Mouse (Mus musculus): Measurements from ENCODE around the gene Nav1. TPM values are rescaled to one million over a fixed set of nuclear protein-coding genes. Genes with fewer than 3 reads are reported as not detected.

The Nav1 gene
- total and polyA plus RNA-seq, 2 experiments: 0.83 to 1.8 TPM

DNA sequence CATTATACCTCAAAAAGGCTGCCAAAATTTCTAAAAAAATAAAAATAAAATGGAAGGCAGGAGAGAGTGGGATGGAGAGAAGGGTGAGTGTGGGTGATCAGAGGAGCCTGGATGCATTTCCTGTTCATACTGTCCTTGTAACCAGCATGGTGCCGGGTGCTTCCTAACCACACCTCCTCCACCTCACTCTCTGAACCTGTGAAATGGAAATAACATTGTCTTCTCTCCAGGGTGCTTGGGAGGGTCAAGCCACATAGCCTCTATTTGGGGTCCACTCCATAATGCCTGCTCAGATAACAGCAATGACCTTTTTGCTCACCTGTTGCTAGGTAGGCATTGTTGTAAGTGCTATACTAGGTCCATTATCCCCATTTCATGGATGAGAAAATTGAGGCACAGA, 32.0 kb upstream of the Nav1 start:
- no peak overlapping the region for H3K27ac ChIP-seq (replicated peaks; ENCODE audit: insufficient read depth, low read depth, low read length)
- H3K9ac ChIP-seq (ENCODE audit: low read depth, low read length): no peak overlapping the region
- H3K27me3 ChIP-seq (ENCODE audit: control insufficient read depth, insufficient read depth, low read length): no peaks in the 10 kb centered on the region
- 89% methylated on average over 1 of the region's 1 CpGs for WGBS
- H3K36me3 ChIP-seq (ENCODE audit: control insufficient read depth, insufficient read depth, low read length): no peaks in the 10 kb centered on the region
- no peak for DNase-seq (ENCODE audit: extremely low read depth, low read depth, low spot score)
- no peaks in the 10 kb centered on the region for H3K79me2 ChIP-seq (ENCODE audit: control insufficient read depth, insufficient read depth, low read length)
- H3K4me1 ChIP-seq (ENCODE audit: control insufficient read depth, insufficient read depth, low read length): peaks cover 3% of the 10 kb centered on the region; the same call in 1 of the 2 replicates
- no peak for TF ChIP-seq CTCF (IDR thresholded peaks at IDR 0.05; ENCODE audit: low read depth, low read length)
- no peak for TF ChIP-seq POLR2A (IDR thresholded peaks at IDR 0.05; ENCODE audit: extremely low read depth, insufficient read depth, low read length)
- no peak overlapping the region for H3K4me3 ChIP-seq (ENCODE audit: insufficient read depth, low read depth, low read length)

DNA sequence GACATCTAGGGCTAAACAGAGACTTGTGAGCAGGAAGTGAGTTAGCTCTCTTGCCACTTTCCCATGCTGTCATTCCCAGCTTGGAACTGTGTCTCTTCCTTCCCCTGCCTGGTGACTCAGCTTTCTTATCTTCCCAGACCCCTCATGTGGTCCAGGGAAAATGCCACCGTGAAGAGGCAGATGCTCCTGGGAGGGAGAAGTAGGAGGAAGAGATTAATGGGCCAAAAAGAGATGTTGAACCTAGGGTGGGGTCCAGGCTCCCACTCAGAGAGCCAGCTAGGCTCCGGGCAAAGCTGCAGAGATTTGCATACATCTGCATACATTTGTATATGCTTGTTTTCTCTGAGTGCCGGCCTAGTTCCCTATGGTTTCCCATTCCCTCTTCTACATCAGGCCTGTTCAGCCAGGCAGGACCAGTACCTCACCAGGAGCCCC, 30.5 kb upstream of the Nav1 start:
- H3K79me2 ChIP-seq (ENCODE audit: control insufficient read depth, insufficient read depth, low read length): no peaks in the 10 kb centered on the region
- H3K27ac ChIP-seq (replicated peaks; ENCODE audit: insufficient read depth, low read depth, low read length): no peak overlapping the region
- H3K27me3 ChIP-seq (ENCODE audit: control insufficient read depth, insufficient read depth, low read length): no peaks in the 10 kb centered on the region
- no peak overlapping the region for H3K4me3 ChIP-seq (ENCODE audit: insufficient read depth, low read depth, low read length)
- H3K36me3 ChIP-seq (ENCODE audit: control insufficient read depth, insufficient read depth, low read length): no peaks in the 10 kb centered on the region
- no peak overlapping the region for H3K9ac ChIP-seq (ENCODE audit: low read depth, low read length)
- H3K4me1 ChIP-seq (ENCODE audit: control insufficient read depth, insufficient read depth, low read length): peaks cover 3% of the 10 kb centered on the region; the same call in 1 of the 2 replicates
- TF ChIP-seq POLR2A (IDR thresholded peaks at IDR 0.05; ENCODE audit: extremely low read depth, insufficient read depth, low read length) (no peak), CTCF (IDR thresholded peaks at IDR 0.05; ENCODE audit: low read depth, low read length) (no peak)
- 27% methylated on average over 3 of the region's 3 CpGs for WGBS
- DNase-seq (ENCODE audit: extremely low read depth, low read depth, low spot score): no peak

DNA sequence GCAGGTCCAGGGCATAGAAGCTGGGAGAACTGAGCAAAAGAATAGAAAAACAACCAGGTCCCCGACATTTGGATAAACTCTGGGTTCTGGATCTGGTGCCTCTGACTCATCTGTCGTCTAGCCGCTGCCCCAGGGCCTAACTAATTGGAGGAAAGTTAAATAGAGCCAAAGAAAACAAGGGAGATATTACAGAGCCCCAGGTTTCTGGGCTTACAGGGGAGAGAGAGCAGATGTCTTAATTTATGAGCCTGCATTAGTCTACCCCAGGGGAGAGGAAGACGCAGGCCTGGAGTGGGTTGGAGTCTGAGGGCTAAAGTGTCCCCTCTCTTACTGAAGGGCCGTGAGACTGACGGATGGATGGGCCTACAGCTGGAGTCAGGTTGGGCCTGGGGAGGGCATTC, 29.0 kb upstream of the Nav1 start:
- DNase-seq (ENCODE audit: extremely low read depth, low read depth, low spot score): no peak
- no peak overlapping the region for H3K9ac ChIP-seq (ENCODE audit: low read depth, low read length)
- 70% methylated on average over 6 of the region's 6 CpGs for WGBS
- H3K27ac ChIP-seq (replicated peaks; ENCODE audit: insufficient read depth, low read depth, low read length): no peak overlapping the region
- no peaks in the 10 kb centered on the region for H3K36me3 ChIP-seq (ENCODE audit: control insufficient read depth, insufficient read depth, low read length)
- no peaks in the 10 kb centered on the region for H3K79me2 ChIP-seq (ENCODE audit: control insufficient read depth, insufficient read depth, low read length)
- H3K4me1 ChIP-seq (ENCODE audit: control insufficient read depth, insufficient read depth, low read length): peaks cover 5% of the 10 kb centered on the region; the same call in 1 of the 2 replicates
- H3K4me3 ChIP-seq (ENCODE audit: insufficient read depth, low read depth, low read length): no peak overlapping the region
- TF ChIP-seq CTCF (IDR thresholded peaks at IDR 0.05; ENCODE audit: low read depth, low read length) (no peak), POLR2A (IDR thresholded peaks at IDR 0.05; ENCODE audit: extremely low read depth, insufficient read depth, low read length) (no peak)
- no peaks in the 10 kb centered on the region for H3K27me3 ChIP-seq (ENCODE audit: control insufficient read depth, insufficient read depth, low read length)

DNA sequence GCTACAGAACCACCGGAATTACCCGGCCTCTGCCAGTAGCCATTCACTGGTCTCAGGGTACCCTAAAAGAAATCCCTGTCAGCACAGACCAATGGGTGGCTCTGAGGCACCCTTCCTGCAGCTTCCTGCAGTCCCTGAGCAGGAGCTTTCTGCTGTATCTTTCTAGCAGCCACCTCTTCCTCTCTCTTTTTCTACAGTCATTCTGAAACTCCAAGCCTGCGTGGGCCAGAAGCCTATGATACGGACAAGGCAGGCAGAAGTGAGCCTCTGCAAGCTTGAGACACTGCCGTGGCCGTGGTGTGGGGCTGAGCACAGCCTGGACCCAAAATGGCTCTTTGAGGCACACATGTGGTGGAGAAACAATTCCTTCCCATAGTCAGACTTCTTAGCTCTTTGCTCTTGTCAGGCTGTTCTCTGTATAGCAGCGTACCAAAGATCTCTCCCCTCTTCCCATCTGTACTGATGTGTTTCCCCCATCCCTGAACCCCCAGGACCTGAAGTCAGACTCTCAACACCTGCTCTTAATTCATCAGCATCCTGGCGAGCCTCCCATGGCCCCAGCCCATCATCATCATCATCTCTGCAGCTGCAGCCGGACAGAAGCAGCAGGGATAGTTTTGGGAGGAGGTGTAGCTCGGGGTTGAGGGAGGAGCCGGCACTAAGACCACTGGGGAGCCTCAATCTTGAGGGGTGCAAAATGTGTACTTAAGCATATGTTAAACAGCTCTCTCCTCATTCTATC, 28.4 kb upstream of the Nav1 start:
- Histone ChIP-seq H3K27me3 (ENCODE audit: control insufficient read depth, insufficient read depth, low read length) (no peaks in the 10 kb centered on the region), H3K4me1 (ENCODE audit: control insufficient read depth, insufficient read depth, low read length) (peaks cover 5% of the 10 kb centered on the region; the same call in 1 of the 2 replicates), H3K27ac (replicated peaks; ENCODE audit: insufficient read depth, low read depth, low read length) (no peak overlapping the region), H3K36me3 (ENCODE audit: control insufficient read depth, insufficient read depth, low read length) (no peaks in the 10 kb centered on the region), H3K9ac (ENCODE audit: low read depth, low read length) (no peak overlapping the region), H3K79me2 (ENCODE audit: control insufficient read depth, insufficient read depth, low read length) (no peaks in the 10 kb centered on the region), H3K4me3 (ENCODE audit: insufficient read depth, low read depth, low read length) (no peak overlapping the region)
- DNase-seq (ENCODE audit: extremely low read depth, low read depth, low spot score): no peak
- 73% methylated on average over 11 of the region's 11 CpGs for WGBS
- no peak for TF ChIP-seq POLR2A (IDR thresholded peaks at IDR 0.05; ENCODE audit: extremely low read depth, insufficient read depth, low read length)
- TF ChIP-seq CTCF (IDR thresholded peaks at IDR 0.05; ENCODE audit: low read depth, low read length): no peak

DNA sequence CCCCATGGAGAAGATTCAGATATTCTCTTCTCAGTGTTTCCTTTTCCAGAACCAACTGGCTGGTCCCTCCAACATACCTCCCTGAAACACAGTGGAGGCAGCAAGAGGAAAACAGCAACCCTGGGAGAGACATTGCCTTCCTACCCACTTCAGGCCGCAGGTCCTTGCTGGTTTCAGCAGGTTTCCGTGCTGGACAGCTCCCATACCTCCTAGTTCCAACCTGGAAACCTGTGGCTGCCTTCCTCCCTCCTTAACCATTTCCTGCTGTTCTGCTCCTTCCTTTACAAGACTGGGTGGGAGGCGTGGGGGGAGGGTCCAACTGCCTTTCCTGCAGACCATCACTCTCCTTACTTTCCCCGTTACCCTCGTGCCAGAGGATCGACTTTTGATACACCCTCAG, 27.7 kb upstream of the Nav1 start:
- no peaks in the 10 kb centered on the region for H3K27me3 ChIP-seq (ENCODE audit: control insufficient read depth, insufficient read depth, low read length)
- WGBS: 31% methylated on average over 6 of the region's 6 CpGs
- H3K4me3 ChIP-seq (ENCODE audit: insufficient read depth, low read depth, low read length): no peak overlapping the region
- peaks cover 5% of the 10 kb centered on the region; the same call in 1 of the 2 replicates for H3K4me1 ChIP-seq (ENCODE audit: control insufficient read depth, insufficient read depth, low read length)
- no peak overlapping the region for H3K27ac ChIP-seq (replicated peaks; ENCODE audit: insufficient read depth, low read depth, low read length)
- H3K9ac ChIP-seq (ENCODE audit: low read depth, low read length): no peak overlapping the region
- no peaks in the 10 kb centered on the region for H3K36me3 ChIP-seq (ENCODE audit: control insufficient read depth, insufficient read depth, low read length)
- no peaks in the 10 kb centered on the region for H3K79me2 ChIP-seq (ENCODE audit: control insufficient read depth, insufficient read depth, low read length)
- TF ChIP-seq CTCF (IDR thresholded peaks at IDR 0.05; ENCODE audit: low read depth, low read length) (no peak), POLR2A (IDR thresholded peaks at IDR 0.05; ENCODE audit: extremely low read depth, insufficient read depth, low read length) (no peak)
- DNase-seq (ENCODE audit: extremely low read depth, low read depth, low spot score): no peak

DNA sequence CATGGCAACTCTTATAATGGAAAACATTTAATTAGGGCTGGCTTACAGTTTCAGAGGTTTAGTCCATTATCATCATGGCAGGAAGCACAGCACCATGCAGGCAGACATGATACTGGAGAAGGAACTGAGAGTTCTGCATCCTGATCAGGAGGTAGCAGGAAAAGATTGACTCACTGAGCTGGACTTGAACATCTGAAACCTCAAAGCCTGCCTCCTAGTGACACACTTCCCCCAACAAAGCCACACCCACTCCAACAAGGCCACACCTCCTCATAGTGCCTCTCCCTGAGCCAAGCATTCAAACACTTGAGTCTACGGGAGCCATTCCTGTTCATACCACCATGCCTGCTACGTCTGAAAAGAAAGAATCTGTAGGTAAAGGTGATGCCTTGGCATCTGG, 26.8 kb upstream of the Nav1 start:
- Histone ChIP-seq H3K4me1 (ENCODE audit: control insufficient read depth, insufficient read depth, low read length) (peaks cover 5% of the 10 kb centered on the region; the same call in 1 of the 2 replicates), H3K27ac (replicated peaks; ENCODE audit: insufficient read depth, low read depth, low read length) (no peak overlapping the region), H3K36me3 (ENCODE audit: control insufficient read depth, insufficient read depth, low read length) (no peaks in the 10 kb centered on the region), H3K4me3 (ENCODE audit: insufficient read depth, low read depth, low read length) (no peak overlapping the region), H3K9ac (ENCODE audit: low read depth, low read length) (no peak overlapping the region), H3K79me2 (ENCODE audit: control insufficient read depth, insufficient read depth, low read length) (no peaks in the 10 kb centered on the region), H3K27me3 (ENCODE audit: control insufficient read depth, insufficient read depth, low read length) (no peaks in the 10 kb centered on the region)
- 78% methylated on average over 2 of the region's 2 CpGs for WGBS
- no peak for TF ChIP-seq POLR2A (IDR thresholded peaks at IDR 0.05; ENCODE audit: extremely low read depth, insufficient read depth, low read length)
- TF ChIP-seq CTCF (IDR thresholded peaks at IDR 0.05; ENCODE audit: low read depth, low read length): no peak
- DNase-seq (ENCODE audit: extremely low read depth, low read depth, low spot score): no peak

Measured in liver, adult 2 months (tissue).